Mouse (Mus musculus): ENCODE measurements around the gene 1110008P14Rik. TPM values are rescaled to one million over a fixed set of nuclear protein-coding genes. Genes with fewer than 3 reads are reported as not detected.
A peak's percentile ranks its signal among the peaks of the same experiment; 100 is the strongest.

Gene 1110008P14Rik
- polyA plus RNA-seq, 1 experiment from 2014 or later = 51.3 TPM

DNA sequence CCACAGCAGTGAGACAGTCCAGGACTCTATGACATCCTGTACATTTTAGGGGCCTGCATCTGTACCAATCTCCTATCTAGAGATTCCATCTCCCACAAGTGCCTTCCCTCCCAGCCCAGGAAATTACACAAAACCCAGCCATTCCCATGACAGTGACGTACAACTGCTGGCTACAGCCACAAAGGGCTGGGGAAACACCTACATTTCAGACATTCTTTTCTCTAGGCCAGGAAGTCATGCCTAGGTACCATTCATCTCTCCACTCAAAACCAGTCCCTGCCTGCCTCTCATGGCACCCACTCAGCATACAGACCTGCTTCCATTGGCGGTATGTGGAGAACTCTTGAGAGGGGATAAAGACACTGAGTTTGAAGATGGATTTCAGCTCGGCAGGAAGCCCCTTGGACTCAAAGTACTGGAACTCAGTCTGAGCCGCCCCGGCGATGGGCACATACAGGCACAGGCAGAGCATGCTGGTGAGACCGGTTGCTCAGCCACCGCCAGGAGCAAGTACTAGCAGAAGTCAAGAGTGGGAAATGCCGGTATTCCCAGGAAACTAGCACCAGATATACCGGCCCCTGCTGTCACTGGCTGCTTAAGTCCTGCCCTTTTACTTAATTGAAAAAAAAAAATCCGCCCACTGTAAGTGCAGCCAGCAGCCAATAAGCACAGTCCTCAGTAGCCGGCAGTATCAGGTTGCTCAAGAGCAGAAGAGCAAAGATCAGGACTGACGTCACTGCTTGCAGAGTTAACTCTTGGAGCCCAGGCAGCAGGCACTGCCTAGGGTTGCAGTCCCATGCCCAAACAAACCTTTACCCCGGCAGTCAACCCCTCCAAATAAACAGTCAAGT, 42.0 kb upstream of the 1110008P14Rik start:
- Histone ChIP-seq H3K27me3 (ENCODE audit: control insufficient read depth, insufficient read depth, low read length) (no peaks in the 10 kb centered on the region), H3K4me1 (ENCODE audit: control insufficient read depth, insufficient read depth, low read length) (peaks cover 35% of the 10 kb centered on the region), H3K4me2 (peak overlapping the region; percentile 81), H3K4me3 (ENCODE audit: low read depth, low read length) (peak overlapping the region; percentile 44), H3K9ac (ENCODE audit: low read depth, low read length) (peak overlapping the region; percentile 54; the same call in 1 of the 2 replicates), H3K9me3 (replicated peaks; ENCODE audit: control insufficient read depth, low read length) (no peaks in the 10 kb centered on the region), H3K36me3 (ENCODE audit: control insufficient read depth, insufficient read depth, low read length) (peaks cover 10% of the 10 kb centered on the region), H3K27ac (ENCODE audit: low read depth, low read length) (peak overlapping the region; percentile 89)
- peak; percentile 85 for ATAC-seq (replicated peaks; ENCODE audit: insufficient number of reproducible peaks, low FRiP score, low TSS enrichment)
- under 1% methylated on average over 14 of the region's 14 CpGs for WGBS (ENCODE audit: insufficient replicate concordance)

DNA sequence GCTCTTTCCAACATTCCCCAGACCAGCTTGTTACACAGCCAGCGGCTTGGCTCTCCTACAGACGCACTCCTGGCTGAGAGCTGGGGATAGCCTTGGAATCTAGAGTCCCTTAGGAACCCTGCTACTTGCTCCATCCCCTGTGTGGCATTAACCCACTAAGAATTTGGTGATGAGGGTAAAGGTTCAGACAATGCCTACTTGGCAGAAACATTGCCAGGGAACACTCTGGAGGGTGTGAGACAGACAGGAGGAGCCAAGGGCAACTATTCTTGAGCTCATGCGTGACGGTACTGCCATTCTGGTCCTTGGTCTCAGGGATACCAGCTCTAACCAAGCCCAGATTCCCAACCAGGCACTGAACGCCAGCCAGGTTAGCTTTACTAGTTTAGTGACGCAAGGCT, 40.1 kb upstream of the 1110008P14Rik start:
- no peaks in the 10 kb centered on the region for H3K9me3 ChIP-seq (replicated peaks; ENCODE audit: control insufficient read depth, low read length)
- no peaks in the 10 kb centered on the region for H3K27me3 ChIP-seq (ENCODE audit: control insufficient read depth, insufficient read depth, low read length)
- 88% methylated on average over 6 of the region's 6 CpGs for WGBS (ENCODE audit: insufficient replicate concordance)
- no peak overlapping the region for H3K27ac ChIP-seq (ENCODE audit: low read depth, low read length)
- H3K4me3 ChIP-seq (ENCODE audit: low read depth, low read length) = no peak overlapping the region
- H3K36me3 ChIP-seq (ENCODE audit: control insufficient read depth, insufficient read depth, low read length) = peaks cover 21% of the 10 kb centered on the region
- ATAC-seq (replicated peaks; ENCODE audit: insufficient number of reproducible peaks, low FRiP score, low TSS enrichment) = no peak
- H3K4me1 ChIP-seq (ENCODE audit: control insufficient read depth, insufficient read depth, low read length) = peaks cover 27% of the 10 kb centered on the region
- no peak overlapping the region for H3K9ac ChIP-seq (ENCODE audit: low read depth, low read length)
- H3K4me2 ChIP-seq = no peak overlapping the region

DNA sequence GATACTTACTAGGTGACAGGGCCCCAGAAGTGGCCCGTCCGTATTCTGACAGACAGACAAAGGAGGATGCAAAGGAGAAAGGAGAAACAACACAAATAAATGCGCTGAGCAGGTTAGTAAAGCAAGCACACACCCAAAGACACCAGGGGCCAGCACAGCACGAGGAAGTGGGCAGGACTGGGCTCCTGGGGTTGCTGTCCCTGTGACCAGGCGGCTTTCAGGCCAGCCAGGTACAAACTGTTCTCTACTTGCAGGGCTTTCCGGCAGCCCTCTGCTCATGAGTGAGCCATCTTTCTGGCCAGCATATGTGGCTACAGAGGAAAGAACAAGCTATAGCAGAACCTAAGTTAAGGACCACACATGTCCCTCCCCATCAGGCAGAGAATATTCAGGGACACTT, 38.9 kb upstream of the 1110008P14Rik start:
- no peak for ATAC-seq (replicated peaks; ENCODE audit: insufficient number of reproducible peaks, low FRiP score, low TSS enrichment)
- WGBS (ENCODE audit: insufficient replicate concordance) = 82% methylated on average over 6 of the region's 6 CpGs
- Histone ChIP-seq H3K27me3 (ENCODE audit: control insufficient read depth, insufficient read depth, low read length) (no peaks in the 10 kb centered on the region), H3K9ac (ENCODE audit: low read depth, low read length) (no peak overlapping the region), H3K4me3 (ENCODE audit: low read depth, low read length) (no peak overlapping the region), H3K27ac (ENCODE audit: low read depth, low read length) (no peak overlapping the region), H3K9me3 (replicated peaks; ENCODE audit: control insufficient read depth, low read length) (no peaks in the 10 kb centered on the region), H3K4me2 (no peak overlapping the region), H3K36me3 (ENCODE audit: control insufficient read depth, insufficient read depth, low read length) (peaks cover 33% of the 10 kb centered on the region), H3K4me1 (ENCODE audit: control insufficient read depth, insufficient read depth, low read length) (peaks cover 27% of the 10 kb centered on the region)

DNA sequence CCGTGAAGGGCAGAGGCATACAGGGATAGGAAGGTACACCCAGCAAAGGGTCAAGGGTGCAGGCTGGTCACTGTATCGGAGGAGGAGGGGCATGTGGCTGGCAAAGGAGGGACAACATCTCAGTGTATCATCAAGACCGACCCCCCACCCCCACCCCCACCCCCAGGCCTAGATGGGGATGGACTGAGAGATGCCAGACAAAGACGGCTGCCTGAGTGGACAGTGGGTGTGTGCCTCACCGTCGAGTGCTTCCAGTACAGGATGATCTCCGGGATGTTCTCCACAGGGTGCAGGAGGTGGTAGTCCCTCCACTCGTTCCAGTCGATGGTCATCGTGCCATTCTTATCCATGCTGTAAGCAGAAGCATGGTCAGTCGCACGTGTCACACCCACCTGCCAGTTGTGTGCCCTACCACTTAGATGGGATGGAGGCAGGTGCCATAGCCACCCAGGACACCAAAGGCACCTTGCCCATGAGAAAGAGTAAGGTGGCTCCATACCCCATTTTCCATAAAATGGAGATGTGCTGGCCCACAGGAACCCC, 38.4 kb upstream of the 1110008P14Rik start:
- peaks cover 27% of the 10 kb centered on the region for H3K4me1 ChIP-seq (ENCODE audit: control insufficient read depth, insufficient read depth, low read length)
- no peak overlapping the region for H3K9ac ChIP-seq (ENCODE audit: low read depth, low read length)
- ATAC-seq (replicated peaks; ENCODE audit: insufficient number of reproducible peaks, low FRiP score, low TSS enrichment) = no peak
- H3K27me3 ChIP-seq (ENCODE audit: control insufficient read depth, insufficient read depth, low read length) = no peaks in the 10 kb centered on the region
- H3K4me2 ChIP-seq = no peak overlapping the region
- H3K27ac ChIP-seq (ENCODE audit: low read depth, low read length) = no peak overlapping the region
- no peaks in the 10 kb centered on the region for H3K9me3 ChIP-seq (replicated peaks; ENCODE audit: control insufficient read depth, low read length)
- WGBS (ENCODE audit: insufficient replicate concordance) = 93% methylated on average over 12 of the region's 12 CpGs
- no peak overlapping the region for H3K4me3 ChIP-seq (ENCODE audit: low read depth, low read length)
- peaks cover 36% of the 10 kb centered on the region for H3K36me3 ChIP-seq (ENCODE audit: control insufficient read depth, insufficient read depth, low read length)

DNA sequence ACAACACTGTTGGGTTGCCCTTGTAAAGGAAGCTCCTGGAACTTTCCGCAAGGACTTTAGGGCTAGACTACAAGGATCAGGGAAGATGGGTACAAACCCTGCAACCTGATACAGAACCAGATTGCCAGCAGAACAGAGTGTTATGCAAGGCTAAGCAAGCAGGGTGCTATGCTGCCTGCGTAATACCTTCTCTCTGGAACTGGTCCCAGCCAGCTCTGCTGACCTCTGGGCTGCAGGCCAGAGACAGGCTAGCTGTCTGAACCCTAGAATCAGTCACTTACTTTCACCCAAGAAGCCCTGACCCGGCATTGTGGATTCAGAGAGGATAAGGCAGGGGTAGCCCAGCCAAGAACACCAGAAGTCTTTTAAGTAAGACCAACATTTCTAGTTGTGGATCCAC, 37.6 kb upstream of the 1110008P14Rik start:
- Histone ChIP-seq H3K9ac (ENCODE audit: low read depth, low read length) (no peak overlapping the region), H3K36me3 (ENCODE audit: control insufficient read depth, insufficient read depth, low read length) (peaks cover 37% of the 10 kb centered on the region), H3K27ac (ENCODE audit: low read depth, low read length) (no peak overlapping the region), H3K4me2 (no peak overlapping the region), H3K9me3 (replicated peaks; ENCODE audit: control insufficient read depth, low read length) (no peaks in the 10 kb centered on the region), H3K4me3 (ENCODE audit: low read depth, low read length) (no peak overlapping the region), H3K27me3 (ENCODE audit: control insufficient read depth, insufficient read depth, low read length) (no peaks in the 10 kb centered on the region), H3K4me1 (ENCODE audit: control insufficient read depth, insufficient read depth, low read length) (peaks cover 20% of the 10 kb centered on the region)
- ATAC-seq (replicated peaks; ENCODE audit: insufficient number of reproducible peaks, low FRiP score, low TSS enrichment) = no peak
- WGBS (ENCODE audit: insufficient replicate concordance) = 81% methylated on average over 3 of the region's 3 CpGs

DNA sequence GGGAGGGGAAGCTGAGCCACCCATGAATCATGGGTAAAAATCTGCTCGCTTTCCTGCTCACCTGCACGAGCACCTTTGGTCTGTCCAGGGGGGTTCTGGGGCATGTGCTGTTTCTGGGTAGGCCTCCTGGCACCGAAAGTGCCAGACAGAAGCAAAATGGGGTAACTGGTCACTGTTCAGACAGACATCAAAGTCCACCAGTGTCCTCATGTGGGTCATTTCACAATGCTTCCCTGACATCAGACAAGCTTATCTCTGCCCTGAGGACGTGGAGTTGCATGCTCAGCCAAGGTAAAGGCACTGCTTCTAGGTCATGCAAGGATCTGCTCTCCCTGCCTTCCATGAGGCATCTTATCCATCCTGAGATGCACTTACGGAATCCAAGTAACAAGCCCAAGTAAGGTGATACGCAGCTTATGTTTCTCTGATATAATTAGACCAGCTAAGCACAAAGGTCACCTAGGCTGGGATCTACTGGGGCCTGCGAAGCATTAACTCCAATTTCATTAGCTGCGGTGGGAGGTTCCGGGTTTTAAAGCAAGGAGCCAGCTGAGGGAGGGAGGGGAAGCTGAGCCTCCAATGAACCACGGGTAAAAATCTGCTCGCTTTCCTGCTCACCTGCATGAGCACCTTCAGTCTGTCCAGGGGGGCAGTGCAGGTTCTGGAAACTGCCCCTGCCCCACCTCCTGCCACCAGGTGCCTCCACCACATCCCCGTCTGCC, 36.9 kb upstream of the 1110008P14Rik start:
- Histone ChIP-seq H3K36me3 (ENCODE audit: control insufficient read depth, insufficient read depth, low read length) (peaks cover 37% of the 10 kb centered on the region), H3K4me1 (ENCODE audit: control insufficient read depth, insufficient read depth, low read length) (peaks cover 15% of the 10 kb centered on the region), H3K27ac (ENCODE audit: low read depth, low read length) (no peak overlapping the region), H3K4me3 (ENCODE audit: low read depth, low read length) (no peak overlapping the region), H3K4me2 (no peak overlapping the region), H3K27me3 (ENCODE audit: control insufficient read depth, insufficient read depth, low read length) (no peaks in the 10 kb centered on the region), H3K9ac (ENCODE audit: low read depth, low read length) (no peak overlapping the region), H3K9me3 (replicated peaks; ENCODE audit: control insufficient read depth, low read length) (no peaks in the 10 kb centered on the region)
- no peak for ATAC-seq (replicated peaks; ENCODE audit: insufficient number of reproducible peaks, low FRiP score, low TSS enrichment)
- 84% methylated on average over 12 of the region's 12 CpGs for WGBS (ENCODE audit: insufficient replicate concordance)

DNA sequence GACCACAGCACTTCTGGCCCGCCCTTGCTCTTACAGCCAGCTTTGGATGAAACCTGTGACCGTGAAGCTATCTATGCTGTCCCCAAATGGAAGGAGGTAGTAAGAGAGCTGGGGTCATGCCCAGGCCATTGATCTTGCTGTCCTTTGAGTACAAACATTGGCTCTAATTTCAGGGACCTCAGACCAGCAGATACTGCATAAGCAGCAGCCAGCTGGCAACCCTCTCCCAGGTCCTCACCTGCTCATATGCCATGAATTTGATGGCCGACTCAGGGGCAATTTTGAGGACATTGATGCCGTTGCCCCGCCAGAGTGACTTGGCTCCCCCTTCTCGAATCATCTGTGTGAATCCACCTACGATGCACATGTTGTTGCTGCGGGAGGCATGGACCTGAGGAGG, 35.7 kb upstream of the 1110008P14Rik start:
- Histone ChIP-seq H3K27me3 (ENCODE audit: control insufficient read depth, insufficient read depth, low read length) (no peaks in the 10 kb centered on the region), H3K9ac (ENCODE audit: low read depth, low read length) (no peak overlapping the region), H3K27ac (ENCODE audit: low read depth, low read length) (no peak overlapping the region), H3K36me3 (ENCODE audit: control insufficient read depth, insufficient read depth, low read length) (peaks cover 37% of the 10 kb centered on the region), H3K4me2 (no peak overlapping the region), H3K9me3 (replicated peaks; ENCODE audit: control insufficient read depth, low read length) (no peaks in the 10 kb centered on the region), H3K4me3 (ENCODE audit: low read depth, low read length) (no peak overlapping the region), H3K4me1 (ENCODE audit: control insufficient read depth, insufficient read depth, low read length) (peaks cover 4% of the 10 kb centered on the region)
- ATAC-seq (replicated peaks; ENCODE audit: insufficient number of reproducible peaks, low FRiP score, low TSS enrichment) = no peak
- WGBS (ENCODE audit: insufficient replicate concordance) = 87% methylated on average over 8 of the region's 8 CpGs

DNA sequence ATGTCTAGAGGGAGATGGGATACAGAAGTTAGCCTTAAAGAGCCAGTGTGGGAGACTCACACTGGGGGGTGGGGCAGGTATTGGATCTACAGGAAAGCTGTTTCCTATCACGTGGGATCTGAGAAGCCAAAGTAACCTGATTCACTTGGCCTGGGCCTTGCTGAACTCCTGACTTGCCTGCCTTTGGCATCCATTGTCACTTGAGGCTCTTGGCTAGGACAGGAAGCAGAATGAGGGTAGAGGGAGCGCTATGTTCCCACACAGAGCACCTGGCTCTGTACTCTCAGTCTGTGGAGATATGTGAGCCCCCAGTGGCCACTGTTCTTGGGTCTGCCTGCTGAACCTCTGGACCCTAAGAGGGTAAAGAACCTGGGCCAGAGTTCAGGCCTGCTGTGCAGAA, 34.8 kb upstream of the 1110008P14Rik start:
- 77% methylated on average over 2 of the region's 2 CpGs for WGBS (ENCODE audit: insufficient replicate concordance)
- ATAC-seq (replicated peaks; ENCODE audit: insufficient number of reproducible peaks, low FRiP score, low TSS enrichment) = no peak
- no peaks in the 10 kb centered on the region; the same call in 1 of the 2 replicates for H3K4me1 ChIP-seq (ENCODE audit: control insufficient read depth, insufficient read depth, low read length)
- H3K36me3 ChIP-seq (ENCODE audit: control insufficient read depth, insufficient read depth, low read length) = peaks cover 37% of the 10 kb centered on the region
- no peaks in the 10 kb centered on the region for H3K9me3 ChIP-seq (replicated peaks; ENCODE audit: control insufficient read depth, low read length)
- no peaks in the 10 kb centered on the region for H3K27me3 ChIP-seq (ENCODE audit: control insufficient read depth, insufficient read depth, low read length)
- H3K4me2 ChIP-seq = no peak overlapping the region
- H3K27ac ChIP-seq (ENCODE audit: low read depth, low read length) = no peak overlapping the region
- H3K9ac ChIP-seq (ENCODE audit: low read depth, low read length) = no peak overlapping the region
- H3K4me3 ChIP-seq (ENCODE audit: low read depth, low read length) = no peak overlapping the region

Measured in heart, embryonic 11.5 days (tissue).